Mouse (Mus musculus) frontal cortex, postnatal 25 days (tissue): Measurements from ENCODE around the gene Olfr686.

Source experiments
- DNase-seq, 2 experiments: peaks; one replicate each; pipeline ENCODE4 v3.0.0; 2022; ENCODE audit warnings: low spot score in 2 of 2

Olfr686 gene

GRCm38 (mm10) chr7:105207385-105207784 lies at the start of gene Olfr686:
Gene Olfr686, minus strand, starts transcription at chr7:105207485.
- DNase-seq, result no peak

GRCm38 (mm10) chr7:105256656-105257055 lies 49.4 kb upstream of the Olfr686 start:
- no peak for DNase-seq

- DNase-seq, result no peak
Observed at GRCm38 (mm10) chr7:105248197-105248596, 40.9 kb upstream of the Olfr686 start.

- no peak for DNase-seq
Observed at GRCm38 (mm10) chr7:105247671-105248070, 40.4 kb upstream of the Olfr686 start.

- no peak for DNase-seq
Observed at GRCm38 (mm10) chr7:105229386-105229785, 22.1 kb upstream of the Olfr686 start.

- DNase-seq, result no peak
Observed at GRCm38 (mm10) chr7:105228138-105228537, 20.9 kb upstream of the Olfr686 start.

GRCm38 (mm10) chr7:105226703-105227102 lies 19.4 kb upstream of the Olfr686 start:
- DNase-seq, result no peak

- DNase-seq, result no peak
Observed at GRCm38 (mm10) chr7:105226072-105226471, 18.8 kb upstream of the Olfr686 start.

- DNase-seq, result no peak
Observed at GRCm38 (mm10) chr7:105218281-105218680, 11.0 kb upstream of the Olfr686 start.

- no peak for DNase-seq
Observed at GRCm38 (mm10) chr7:105214761-105215160, 7.5 kb upstream of the Olfr686 start.

GRCm38 (mm10) chr7:105185912-105186311 lies 21.4 kb downstream of the Olfr686 start, which contains the start of gene Olfr685:
Gene Olfr685, minus strand, starts transcription at chr7:105186012.
- DNase-seq, result no peak

GRCm38 (mm10) chr7:105170773-105171172 lies 36.5 kb downstream of the Olfr686 start:
- DNase-seq, result peak in 1 of 2 experiments; percentile 13

- no peak for DNase-seq
Observed at GRCm38 (mm10) chr7:105163553-105163952, 43.7 kb downstream of the Olfr686 start, which contains the start of gene Olfr684. Gene Olfr684, minus strand, starts transcription at chr7:105163653.
